Mouse (Mus musculus) stomach, postnatal 0 days (tissue): Measurements from ENCODE around the gene Lmo1.

Source experiments
- CTCF ChIP-seq: IDR thresholded peaks from 2 replicates; pipeline ENCODE4 v1.5.1; 2016; ENCODE audit warnings: antibody characterized with exemption, low read depth, mild to moderate bottlenecking, moderate library complexity
- EP300 ChIP-seq: optimal IDR thresholded peaks from 2 replicates; pipeline ENCODE3; 2016; ENCODE audit warnings: antibody characterized with exemption

GRCm38 (mm10) chr7:109131565-109131964 is 43.4 kb downstream of the Lmo1 start:
- TF ChIP-seq CTCF (no peak), EP300 (no peak)
